Comparison of ENCODE assay signal across 1 mouse cellular context in genomic region chr12:106004719-106005118, GRCm38 (mm10).
TF ChIP-seq lines count a peak whose summit lies in the region.

No protein-coding gene starts in this region.

TF ChIP-seq in CH12.LX, 34 proteins besides CTCF, POLR2A, EP300 and RAD21:
- TF ChIP-seq BHLHE40 (IDR thresholded peaks at IDR 0.05; ENCODE audit: low read depth, low read length) (no peak), JUND (conservative IDR thresholded peaks at IDR 0.05; ENCODE audit: low read depth, low read length) (no peak), GABPA (IDR thresholded peaks at IDR 0.05; ENCODE audit: insufficient replicate concordance, low read depth, low read length) (no peak), ETS1 (conservative IDR thresholded peaks at IDR 0.05; ENCODE audit: low read depth, low read length) (no peak), MAZ (IDR thresholded peaks at IDR 0.05; ENCODE audit: low read depth, low read length) (no peak), MYC (IDR thresholded peaks at IDR 0.05; ENCODE audit: low read depth, low read length) (no peak), MAFK (IDR thresholded peaks at IDR 0.05; ENCODE audit: insufficient replicate concordance, low read length) (no peak), NELFE (IDR thresholded peaks at IDR 0.05; ENCODE audit: low read depth, low read length) (no peak), SIN3A (IDR thresholded peaks at IDR 0.05; ENCODE audit: low read length) (no peak)
